Mouse (Mus musculus): ENCODE data around the gene Thrb. TPM values are rescaled to one million over a fixed set of nuclear protein-coding genes. Genes with fewer than 3 reads are reported as not detected.

The Thrb gene
- total RNA-seq, 2 experiments from 2014 or later = 48.2 to 71.5 TPM

DNA sequence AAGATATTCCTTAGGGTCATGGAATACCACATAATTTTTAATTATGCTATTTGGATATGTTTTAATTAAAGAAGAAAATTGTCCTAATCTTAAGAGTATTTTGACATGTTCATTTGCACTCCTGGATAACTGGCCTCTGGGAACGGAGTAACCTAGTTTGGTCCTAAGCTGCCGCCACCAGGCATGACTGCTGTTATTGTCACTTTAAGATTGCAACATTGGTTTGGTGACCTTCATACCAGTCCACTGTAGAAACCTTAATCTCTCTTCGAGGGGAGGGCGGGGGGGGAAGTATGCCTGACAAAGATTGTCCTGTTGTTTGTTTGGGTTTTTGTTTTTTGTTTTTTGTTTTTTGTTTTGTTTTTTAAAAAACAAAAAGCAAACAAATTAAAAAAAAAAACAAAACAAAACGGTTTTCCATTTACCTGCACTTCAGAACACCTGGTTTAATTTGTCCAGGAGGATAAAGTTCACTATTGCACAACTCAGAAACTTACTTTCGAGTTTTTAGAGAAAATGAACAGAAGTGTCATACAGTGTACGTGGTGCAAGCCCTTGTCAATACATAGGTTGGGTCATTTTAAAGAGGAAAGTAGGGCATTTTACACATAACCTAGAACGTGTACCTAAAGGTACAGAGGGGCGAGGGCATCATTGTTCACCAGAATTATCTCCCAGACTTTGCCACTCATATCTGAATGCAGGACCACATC, 38.0 kb downstream of the Thrb start:
- intact Hi-C loops (cut with DNase I) = no loop called here
- no peak for DNase-seq (ENCODE audit: extremely low spot score in 1 of 2, low spot score in 2 of 2)

DNA sequence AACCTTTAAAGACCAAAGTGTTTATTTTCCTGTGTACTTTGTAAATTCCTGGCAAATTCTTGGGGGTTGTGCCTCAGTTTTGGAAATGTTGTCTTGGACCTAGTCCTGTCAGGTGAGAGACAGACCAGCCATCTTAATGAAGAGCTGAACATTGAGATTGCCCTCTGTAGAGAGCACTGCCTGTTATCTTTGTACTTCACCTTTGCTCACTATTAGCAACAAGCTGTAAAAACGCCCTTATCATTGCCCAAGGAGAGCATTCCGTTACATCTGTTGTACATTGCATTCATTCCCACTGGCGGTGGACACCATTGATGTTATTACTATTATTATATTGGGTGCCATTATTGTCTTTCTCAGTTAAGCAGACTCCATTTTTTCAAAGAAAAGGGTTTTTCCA, 40.2 kb downstream of the Thrb start:
- intact Hi-C loops (cut with DNase I) = no loop called here
- DNase-seq (ENCODE audit: extremely low spot score in 1 of 2, low spot score in 2 of 2) = no peak

DNA sequence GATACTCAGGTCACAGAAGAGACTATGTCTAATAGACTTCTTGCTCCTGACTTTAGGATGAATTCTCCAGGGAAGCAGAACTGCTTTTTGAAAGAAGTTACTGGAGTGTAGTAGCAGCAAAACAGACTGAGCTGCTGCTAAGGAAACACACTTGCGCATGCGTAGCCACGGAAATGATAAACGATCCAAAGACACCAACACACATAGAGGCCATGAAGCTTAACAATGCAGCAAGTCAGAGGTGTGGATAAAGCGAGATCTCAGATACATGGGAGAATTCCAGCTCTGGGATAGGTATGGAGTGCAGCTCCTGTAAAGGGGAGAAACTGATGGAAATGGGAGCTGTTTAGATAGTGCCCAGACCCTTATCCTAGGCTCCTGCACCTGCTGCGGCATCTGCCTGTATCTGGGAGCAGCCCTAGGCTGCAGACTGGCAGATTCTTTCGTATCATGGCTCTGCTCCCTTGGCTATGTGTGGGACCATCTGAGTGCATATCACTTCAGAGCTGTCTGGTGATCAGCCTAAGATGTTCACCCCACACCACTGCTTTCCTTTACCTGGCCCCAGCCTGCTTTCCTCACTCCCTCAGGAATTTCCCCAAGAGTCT, 53.3 kb downstream of the Thrb start:
- intact Hi-C loops (cut with DNase I) = no loop called here
- DNase-seq (ENCODE audit: extremely low spot score in 1 of 2, low spot score in 2 of 2) = peak in 1 of 2 experiments; percentile 27

DNA sequence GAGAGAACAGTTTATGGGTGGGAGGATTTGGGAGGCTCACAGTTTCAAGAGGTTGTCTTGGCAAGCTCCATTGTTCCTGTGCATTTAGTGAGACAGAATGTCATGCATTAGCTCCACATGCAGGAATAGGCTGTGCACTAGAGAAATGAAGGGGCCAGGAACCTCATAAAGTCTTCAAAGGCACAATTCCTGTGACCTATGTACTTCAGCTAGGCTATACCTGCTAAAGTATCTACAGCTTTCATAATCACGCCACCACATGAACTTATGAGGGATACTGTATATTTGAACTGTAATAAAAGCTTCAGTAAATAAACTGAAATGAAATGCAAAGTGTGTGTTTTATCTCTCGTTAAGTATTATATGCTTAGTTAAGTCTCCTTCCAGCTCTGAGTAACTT, 59.4 kb downstream of the Thrb start:
- no peak for DNase-seq (ENCODE audit: extremely low spot score in 1 of 2, low spot score in 2 of 2)
- intact Hi-C loops (cut with DNase I) = no loop called here

DNA sequence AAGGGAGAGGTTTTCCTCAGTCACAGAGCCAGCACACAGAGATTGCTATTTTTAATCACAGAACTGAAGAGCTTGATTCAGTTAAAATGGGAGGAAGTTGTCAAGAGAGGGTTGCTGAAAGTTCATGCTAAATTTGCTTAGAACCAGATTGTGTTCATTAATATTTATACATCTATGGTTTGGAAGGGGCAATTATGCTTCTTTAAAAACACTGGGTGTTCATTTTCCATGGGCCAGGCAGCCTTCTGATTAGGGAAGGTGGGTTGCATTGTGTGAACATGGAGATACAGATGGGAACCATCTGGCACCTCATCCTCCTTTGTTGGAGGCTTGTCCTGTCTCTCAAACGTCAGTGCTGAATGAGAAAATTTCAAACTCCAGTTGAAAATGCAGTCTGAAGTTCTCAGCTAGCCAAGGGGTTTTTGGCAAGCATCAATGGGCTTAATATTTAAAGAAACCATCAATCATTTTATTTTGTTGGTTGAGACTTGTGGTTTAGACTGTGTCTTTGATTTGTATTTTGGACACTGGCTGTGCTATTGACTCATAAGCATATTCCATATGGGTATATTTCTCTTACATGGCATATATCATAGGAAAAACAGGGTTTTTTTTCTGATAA, 62.9 kb downstream of the Thrb start:
- intact Hi-C loops (cut with DNase I) = no loop called here
- no peak for DNase-seq (ENCODE audit: extremely low spot score in 1 of 2, low spot score in 2 of 2)

DNA sequence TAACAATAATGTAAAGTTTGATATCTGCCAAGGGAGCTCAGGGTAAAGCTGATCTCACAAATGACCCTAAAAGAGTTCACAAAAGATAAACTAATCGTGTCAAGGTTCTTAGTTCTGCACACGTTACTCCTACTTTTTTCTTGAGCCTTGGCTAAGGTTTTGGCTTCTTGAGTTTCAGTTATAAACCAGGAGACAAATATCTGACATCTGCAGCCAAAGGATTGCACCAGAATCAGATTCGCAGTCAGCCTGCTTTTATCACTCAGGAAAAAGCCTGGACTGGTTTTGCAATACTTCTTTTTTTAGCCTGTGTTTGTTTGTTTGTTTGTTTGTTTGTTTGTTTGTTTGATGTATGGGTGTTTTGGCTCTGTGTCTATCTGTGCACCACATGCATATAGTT, 64.5 kb downstream of the Thrb start:
- intact Hi-C loops (cut with DNase I) = no loop called here
- no peak for DNase-seq (ENCODE audit: extremely low spot score in 1 of 2, low spot score in 2 of 2)

DNA sequence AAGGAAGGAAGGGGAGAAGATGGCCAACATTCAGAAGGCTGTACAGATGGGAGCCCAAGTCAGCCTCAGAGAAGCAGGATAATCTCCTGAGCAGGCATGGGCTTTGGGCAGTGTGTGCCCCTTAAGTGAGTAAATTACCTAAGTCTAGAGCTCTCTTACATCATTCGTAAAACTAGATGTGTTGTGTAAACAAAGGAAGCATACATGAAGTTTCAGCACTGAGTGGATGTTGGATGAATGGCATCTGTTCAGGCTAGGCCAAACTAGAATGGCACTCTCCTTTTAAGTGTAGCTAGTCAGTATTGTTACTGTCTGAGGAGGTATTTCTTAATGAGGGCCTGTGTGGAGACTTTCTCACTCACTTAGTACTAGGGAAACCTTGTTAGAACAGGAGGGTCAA, 66.8 kb downstream of the Thrb start:
- no peak for DNase-seq (ENCODE audit: extremely low spot score in 1 of 2, low spot score in 2 of 2)
- intact Hi-C loops (cut with DNase I) = loop anchor here (5.0 kb wide), 1 partner anchor 65 kb away; the partner anchor contains the start of gene Thrb

DNA sequence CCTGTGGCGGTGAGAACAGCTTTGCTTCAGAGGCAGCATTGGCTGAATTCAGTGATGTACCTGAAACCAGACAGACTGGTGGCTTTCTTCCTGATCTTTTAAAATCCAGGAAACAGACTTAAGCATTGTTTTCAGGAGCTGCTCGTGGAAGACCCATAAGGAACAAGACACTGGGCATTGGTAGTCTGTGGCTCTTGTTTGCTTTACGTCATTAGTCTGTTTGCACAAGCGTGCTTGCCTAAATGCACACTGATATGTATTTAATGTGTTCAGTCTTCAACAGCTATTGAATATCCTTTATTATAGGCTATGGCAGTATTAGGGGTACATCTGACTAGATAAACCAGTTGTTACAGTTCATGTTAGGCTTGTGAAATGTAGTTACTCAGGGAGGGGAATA, 67.8 kb downstream of the Thrb start:
- intact Hi-C loops (cut with DNase I) = loop anchor here (5.0 kb wide), 1 partner anchor 66 kb away; the partner anchor contains the start of gene Thrb
- DNase-seq (ENCODE audit: extremely low spot score in 1 of 2, low spot score in 2 of 2) = no peak

DNA sequence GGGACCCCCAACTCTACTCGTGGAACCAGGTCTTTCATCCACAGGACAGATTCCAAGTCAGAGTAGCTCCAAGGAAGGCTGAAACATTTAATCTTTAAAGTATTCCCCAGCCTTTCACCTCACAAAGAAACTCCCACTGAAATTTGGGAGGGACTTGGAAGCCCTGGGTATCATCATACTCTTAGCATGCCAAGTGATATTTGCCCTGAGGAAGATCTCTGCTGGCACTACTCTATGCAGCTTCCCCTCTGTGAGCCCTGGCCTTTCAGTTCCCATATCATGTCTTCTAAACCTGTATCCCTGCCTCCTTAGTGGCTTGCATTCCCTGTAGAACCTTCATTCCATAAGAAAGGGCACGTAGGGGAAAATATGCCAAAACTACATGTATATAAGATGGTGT, 68.8 kb downstream of the Thrb start:
- no peak for DNase-seq (ENCODE audit: extremely low spot score in 1 of 2, low spot score in 2 of 2)
- intact Hi-C loops (cut with DNase I) = loop anchor here (5.0 kb wide), 1 partner anchor 67 kb away; the partner anchor contains the start of gene Thrb

DNA sequence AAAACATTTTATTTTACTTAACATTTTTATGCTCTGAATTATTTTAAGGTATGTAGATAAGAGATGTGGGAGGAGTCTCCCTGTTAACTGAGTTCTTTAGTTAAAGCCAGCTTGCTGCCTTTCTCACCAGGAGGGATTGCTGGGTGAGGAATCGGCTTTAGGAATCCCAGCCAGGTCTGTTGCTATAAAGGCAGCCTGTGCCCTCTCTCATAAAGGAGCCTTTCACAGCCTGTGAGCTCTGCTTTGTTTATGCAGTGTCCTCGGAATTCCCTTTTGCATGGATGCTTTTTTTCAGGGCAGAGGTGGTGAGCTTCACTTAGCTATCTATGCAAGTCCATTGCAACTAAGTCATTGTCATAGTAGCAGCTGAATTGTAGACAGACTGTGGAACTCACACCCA, 71.0 kb downstream of the Thrb start:
- DNase-seq (ENCODE audit: extremely low spot score in 1 of 2, low spot score in 2 of 2) = no peak
- intact Hi-C loops (cut with DNase I) = loop anchor here (10.0 kb wide), 1 partner anchor 144 kb away; no protein-coding TSS in a partner anchor

DNA sequence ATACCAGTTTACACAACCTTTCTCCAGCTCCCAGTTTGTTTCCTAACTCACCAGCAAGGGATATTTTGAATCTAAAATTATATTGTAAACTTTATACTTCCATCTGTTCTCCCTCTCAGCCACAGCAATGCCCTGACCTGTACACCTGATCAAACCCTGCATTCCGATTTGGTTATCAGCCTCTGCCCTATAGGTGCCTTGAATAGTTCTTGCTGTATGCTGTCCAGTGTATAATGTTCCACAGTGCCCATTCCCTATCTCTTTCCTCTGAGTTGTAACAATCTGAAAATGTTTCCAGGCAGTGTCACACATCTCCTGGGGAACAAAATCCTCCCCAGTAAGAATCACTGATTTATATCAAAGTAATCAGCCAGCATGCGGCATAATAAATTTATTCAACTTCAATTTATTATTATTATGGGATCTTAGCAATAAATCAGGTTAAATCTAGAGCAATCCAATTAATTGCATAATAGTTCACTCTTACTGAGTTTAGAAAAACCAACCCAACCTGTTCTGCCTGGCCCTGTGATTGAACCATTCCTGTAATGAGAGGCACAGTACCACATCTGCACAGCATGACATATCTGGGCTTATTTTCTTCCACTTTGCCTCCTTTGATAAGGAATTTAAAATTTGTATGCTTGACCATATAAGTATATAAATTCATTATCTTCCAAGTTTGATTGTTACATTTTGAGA, 73.2 kb downstream of the Thrb start:
- no peak for DNase-seq (ENCODE audit: extremely low spot score in 1 of 2, low spot score in 2 of 2)
- intact Hi-C loops (cut with DNase I) = loop anchor here (10.0 kb wide), 1 partner anchor 142 kb away; no protein-coding TSS in a partner anchor

DNA sequence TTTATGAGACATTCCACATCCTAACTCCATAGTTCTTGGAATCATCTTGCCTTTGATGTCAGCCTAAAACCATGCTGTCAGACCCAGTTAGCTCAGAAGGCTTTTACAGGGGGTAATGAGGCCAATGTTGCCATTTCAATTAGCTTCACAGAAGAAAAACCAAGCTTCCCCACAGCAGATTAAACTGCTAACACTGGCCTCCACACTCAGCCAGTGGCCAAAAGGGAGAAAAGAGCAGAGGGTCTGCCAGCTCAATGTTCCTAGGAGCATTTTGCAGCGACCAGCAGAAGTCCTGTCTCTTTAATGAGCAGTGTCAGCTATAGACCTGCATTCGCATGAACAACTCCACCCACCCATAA, 73.7 kb downstream of the Thrb start:
- intact Hi-C loops (cut with DNase I) = loop anchor here (10.0 kb wide), 1 partner anchor 141 kb away; no protein-coding TSS in a partner anchor
- DNase-seq (ENCODE audit: extremely low spot score in 1 of 2, low spot score in 2 of 2) = no peak

DNA sequence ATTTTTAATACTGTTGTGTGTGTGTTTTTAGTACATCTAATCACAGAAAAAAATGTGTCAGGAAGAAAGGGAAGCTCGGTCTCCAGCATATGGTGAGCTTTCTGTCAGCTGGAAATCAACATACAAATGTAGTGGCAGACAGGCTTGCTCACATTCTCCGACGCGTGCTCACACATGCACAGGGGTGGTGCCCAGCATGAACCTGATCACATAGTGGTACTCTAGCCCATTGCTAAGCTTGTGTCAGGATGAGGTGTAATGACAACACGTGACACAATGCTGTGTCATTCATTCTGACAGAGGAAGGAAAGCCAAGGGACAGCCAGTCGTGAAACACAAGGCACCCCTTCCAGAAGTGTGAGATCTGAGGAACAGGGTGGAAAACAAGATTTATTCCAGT, 75.4 kb downstream of the Thrb start:
- no peak for DNase-seq (ENCODE audit: extremely low spot score in 1 of 2, low spot score in 2 of 2)
- intact Hi-C loops (cut with DNase I) = loop anchor here (10.0 kb wide), 1 partner anchor 139 kb away; no protein-coding TSS in a partner anchor

DNA sequence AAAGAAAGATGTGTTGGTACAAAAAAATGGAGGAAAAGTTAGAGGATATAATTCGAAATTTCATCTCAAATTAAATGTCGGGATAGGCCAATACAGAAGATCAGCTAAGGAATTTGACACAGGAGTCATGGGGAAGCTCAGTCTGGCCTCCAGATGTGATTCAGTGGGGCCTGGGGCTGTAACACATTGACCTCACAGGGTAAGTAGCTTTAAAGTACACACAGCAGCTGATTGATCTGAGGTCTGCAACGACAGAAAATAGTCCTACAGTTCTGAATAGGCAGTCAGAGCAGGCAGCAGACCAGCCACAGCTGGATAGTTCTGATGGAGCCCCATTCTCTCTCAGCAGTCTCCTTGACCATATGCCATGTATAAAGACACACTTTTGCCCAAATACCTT, 80.8 kb downstream of the Thrb start:
- intact Hi-C loops (cut with DNase I) = no loop called here
- no peak for DNase-seq (ENCODE audit: extremely low spot score in 1 of 2, low spot score in 2 of 2)

DNA sequence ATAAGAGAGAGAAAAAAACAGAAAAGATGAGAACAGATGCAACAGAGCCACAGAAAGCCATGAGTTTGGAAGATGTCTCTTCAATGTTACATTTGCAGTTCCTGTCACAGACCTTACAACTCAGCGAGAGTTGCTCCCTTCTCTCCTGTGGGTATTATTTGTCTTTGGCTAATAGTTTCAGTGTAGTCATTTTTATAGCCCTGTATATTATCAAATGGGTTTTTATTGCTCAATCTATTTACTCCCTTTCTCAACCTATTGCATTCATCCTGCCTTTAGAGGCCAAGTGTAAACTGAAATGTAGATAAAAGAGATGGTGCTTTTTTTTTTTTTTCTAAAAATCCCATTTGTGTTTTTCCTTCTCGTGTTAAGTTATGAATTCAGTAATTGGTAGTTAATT, 82.2 kb downstream of the Thrb start:
- DNase-seq (ENCODE audit: extremely low spot score in 1 of 2, low spot score in 2 of 2) = no peak
- intact Hi-C loops (cut with DNase I) = no loop called here

DNA sequence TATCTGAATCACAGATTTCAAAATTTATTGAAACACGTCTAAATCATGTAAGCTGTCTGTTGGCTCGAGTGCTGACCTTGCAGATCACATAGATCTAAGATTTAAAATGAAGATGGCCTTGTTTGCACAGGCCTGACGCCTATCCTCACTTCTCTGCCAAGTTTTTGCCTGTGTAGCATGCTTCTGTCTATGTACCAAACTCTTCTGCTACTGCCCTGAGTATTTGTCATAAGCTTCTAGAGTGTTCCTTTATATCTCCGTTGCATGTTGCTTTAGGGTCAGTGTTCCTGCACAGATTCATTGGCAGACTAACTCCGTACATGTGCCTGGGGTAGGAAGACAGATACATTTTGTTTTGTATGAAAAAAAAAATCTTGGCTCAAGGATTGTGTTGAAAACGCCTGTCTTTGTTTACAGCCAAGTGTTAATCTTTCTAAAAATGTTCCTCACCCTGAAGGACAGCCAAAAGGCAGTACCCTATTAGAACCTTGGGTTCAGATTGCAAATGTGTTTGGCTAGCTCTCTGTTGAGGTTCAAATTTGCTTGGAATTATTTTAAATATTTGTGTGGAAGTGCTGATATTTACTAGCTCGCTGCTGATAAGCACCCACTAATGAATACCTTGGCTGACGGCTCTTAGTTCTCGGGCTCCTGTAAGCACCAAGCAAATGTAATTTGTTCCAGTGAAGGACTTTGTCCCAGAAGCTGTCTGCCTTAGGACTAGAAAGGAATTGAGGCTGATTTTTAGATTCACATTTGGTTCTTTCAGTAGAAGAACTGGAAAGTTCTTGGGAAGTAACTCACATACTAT, 83.0 kb downstream of the Thrb start:
- DNase-seq (ENCODE audit: extremely low spot score in 1 of 2, low spot score in 2 of 2) = no peak
- intact Hi-C loops (cut with DNase I) = no loop called here

DNA sequence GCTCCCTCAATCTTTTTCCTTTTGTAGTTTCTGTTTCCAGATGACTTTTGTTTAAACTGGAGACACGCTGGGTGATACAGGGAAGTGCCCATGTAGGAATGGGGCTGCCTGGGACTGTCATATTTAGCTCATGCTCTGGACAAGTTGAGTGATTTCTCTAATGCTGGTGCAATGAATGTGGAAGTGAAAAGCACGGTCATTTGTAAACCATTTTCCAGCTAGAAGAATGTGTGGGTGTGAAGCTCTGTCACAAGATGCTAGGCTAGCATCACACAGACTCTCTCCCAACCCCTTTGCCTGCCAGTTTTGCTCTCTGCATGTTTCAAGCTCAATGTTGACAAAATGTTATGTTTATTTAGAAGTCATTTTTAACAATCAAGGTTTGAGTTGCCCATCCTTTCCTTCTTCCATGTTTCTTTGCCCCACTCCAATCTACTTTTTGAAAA, 83.7 kb downstream of the Thrb start:
- no peak for DNase-seq (ENCODE audit: extremely low spot score in 1 of 2, low spot score in 2 of 2)
- intact Hi-C loops (cut with DNase I) = no loop called here

DNA sequence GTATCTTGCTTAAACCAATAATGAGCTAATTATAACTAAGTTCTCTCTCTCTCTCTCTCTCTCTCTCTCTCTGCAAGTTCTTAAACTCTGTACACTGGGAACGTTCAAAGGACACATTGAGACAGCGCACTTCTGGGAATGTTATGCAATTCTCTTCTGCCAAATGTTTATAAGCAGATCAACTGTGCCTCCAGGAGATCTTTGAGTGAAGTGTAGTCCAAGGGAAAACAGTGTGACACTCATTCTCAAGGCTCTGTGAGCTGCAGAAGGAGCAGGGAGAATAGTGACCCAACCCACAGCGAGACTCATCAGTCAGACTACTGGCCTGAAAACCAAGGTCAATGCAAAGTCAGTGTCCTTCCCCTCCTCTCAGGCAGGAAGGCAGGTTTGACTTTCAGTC, 87.9 kb downstream of the Thrb start:
- no peak for DNase-seq (ENCODE audit: extremely low spot score in 1 of 2, low spot score in 2 of 2)
- intact Hi-C loops (cut with DNase I) = no loop called here

DNA sequence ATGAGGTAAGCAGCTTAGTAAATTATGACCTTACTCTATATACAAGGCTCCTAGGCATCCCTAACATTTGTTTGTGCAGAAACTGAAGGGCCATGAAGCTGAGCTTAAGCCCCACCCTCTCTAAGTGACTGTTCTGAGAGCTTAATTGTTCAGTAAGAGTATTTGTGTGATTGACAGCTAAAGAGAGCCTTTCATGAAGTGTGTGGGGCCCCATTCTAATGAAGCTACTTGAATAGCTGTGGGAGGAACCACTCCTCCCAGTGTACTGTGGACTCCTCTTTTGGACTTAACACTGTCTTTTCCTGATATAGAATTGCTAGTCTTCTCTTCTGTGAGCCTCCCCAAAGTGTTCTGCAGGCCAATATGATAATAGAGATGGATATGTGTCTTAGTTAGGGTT, 88.9 kb downstream of the Thrb start:
- intact Hi-C loops (cut with DNase I) = no loop called here
- DNase-seq (ENCODE audit: extremely low spot score in 1 of 2, low spot score in 2 of 2) = no peak

Data from left cerebral cortex, postnatal 10 days (tissue).